Mouse (Mus musculus): ENCODE results near the gene Glrx5.

The Glrx5 gene

GRCm38 (mm10) chr12:105050898-105051297 lies 18.4 kb downstream of the Glrx5 start:
- in situ Hi-C loops (cut with MboI; ENCODE audit: unreplicated experiment in 2 of 2), result loop anchor here (5.0 to 25.0 kb wide), 4 partner anchors 54 to 614 kb away; no protein-coding TSS in a partner anchor

GRCm38 (mm10) chr12:105054041-105054440 lies 21.6 kb downstream of the Glrx5 start:
- in situ Hi-C loops (cut with MboI; ENCODE audit: unreplicated experiment in 2 of 2), result loop anchor here (5.0 to 25.0 kb wide), 4 partner anchors 51 to 617 kb away; no protein-coding TSS in a partner anchor

GRCm38 (mm10) chr12:105055308-105055707 lies 22.8 kb downstream of the Glrx5 start:
- in situ Hi-C loops (cut with MboI; ENCODE audit: unreplicated experiment in 2 of 2), result loop anchor here in 1 of 2 experiments (10.0 to 25.0 kb wide), 3 partner anchors 49 to 618 kb away; no protein-coding TSS in a partner anchor

GRCm38 (mm10) chr12:105060006-105060405 lies 27.5 kb downstream of the Glrx5 start:
- in situ Hi-C loops (cut with MboI; ENCODE audit: unreplicated experiment in 2 of 2), result loop anchor here in 1 of 2 experiments (25.0 kb wide), 1 partner anchor 623 kb away; no protein-coding TSS in a partner anchor

GRCm38 (mm10) chr12:105063201-105064134 lies 31.0 kb downstream of the Glrx5 start:
- in situ Hi-C loops (cut with MboI; ENCODE audit: unreplicated experiment in 2 of 2), result loop anchor here in 1 of 2 experiments (25.0 kb wide), 1 partner anchor 626 kb away; no protein-coding TSS in a partner anchor

- in situ Hi-C loops (cut with MboI; ENCODE audit: unreplicated experiment in 2 of 2), result loop anchor here in 1 of 2 experiments (25.0 kb wide), 1 partner anchor 627 kb away; no protein-coding TSS in a partner anchor
Observed at GRCm38 (mm10) chr12:105064168-105064567, 31.7 kb downstream of the Glrx5 start.

GRCm38 (mm10) chr12:105065119-105065518 lies 32.6 kb downstream of the Glrx5 start:
- in situ Hi-C loops (cut with MboI; ENCODE audit: unreplicated experiment in 2 of 2), result loop anchor here in 1 of 2 experiments (25.0 kb wide), 1 partner anchor 628 kb away; no protein-coding TSS in a partner anchor

GRCm38 (mm10) chr12:105066523-105066922 lies 34.0 kb downstream of the Glrx5 start:
- in situ Hi-C loops (cut with MboI; ENCODE audit: unreplicated experiment in 2 of 2), result loop anchor here in 1 of 2 experiments (25.0 kb wide), 1 partner anchor 629 kb away; no protein-coding TSS in a partner anchor

GRCm38 (mm10) chr12:105068911-105069310 lies 36.4 kb downstream of the Glrx5 start:
- in situ Hi-C loops (cut with MboI; ENCODE audit: unreplicated experiment in 2 of 2), result loop anchor here in 1 of 2 experiments (25.0 kb wide), 1 partner anchor 632 kb away; no protein-coding TSS in a partner anchor

- in situ Hi-C loops (cut with MboI; ENCODE audit: unreplicated experiment in 2 of 2), result loop anchor here in 1 of 2 experiments (25.0 kb wide), 1 partner anchor 636 kb away; no protein-coding TSS in a partner anchor
Observed at GRCm38 (mm10) chr12:105073708-105074107, 41.2 kb downstream of the Glrx5 start.

GRCm38 (mm10) chr12:105075496-105075895 lies 43.0 kb downstream of the Glrx5 start:
- in situ Hi-C loops (cut with MboI; ENCODE audit: unreplicated experiment in 2 of 2), result no loop called here

GRCm38 (mm10) chr12:105076511-105076910 lies 44.0 kb downstream of the Glrx5 start:
- in situ Hi-C loops (cut with MboI; ENCODE audit: unreplicated experiment in 2 of 2), result no loop called here

- in situ Hi-C loops (cut with MboI; ENCODE audit: unreplicated experiment in 2 of 2), result no loop called here
Observed at GRCm38 (mm10) chr12:105077232-105077631, 44.7 kb downstream of the Glrx5 start.

GRCm38 (mm10) chr12:105084171-105084570 lies 51.7 kb downstream of the Glrx5 start:
- in situ Hi-C loops (cut with MboI; ENCODE audit: unreplicated experiment in 2 of 2), result no loop called here

GRCm38 (mm10) chr12:105084816-105085215 lies 52.3 kb downstream of the Glrx5 start:
- in situ Hi-C loops (cut with MboI; ENCODE audit: unreplicated experiment in 2 of 2), result no loop called here

GRCm38 (mm10) chr12:105085296-105085695 lies 52.8 kb downstream of the Glrx5 start:
- in situ Hi-C loops (cut with MboI; ENCODE audit: unreplicated experiment in 2 of 2), result no loop called here

- in situ Hi-C loops (cut with MboI; ENCODE audit: unreplicated experiment in 2 of 2), result no loop called here
Observed at GRCm38 (mm10) chr12:105086781-105087180, 54.3 kb downstream of the Glrx5 start.

- in situ Hi-C loops (cut with MboI; ENCODE audit: unreplicated experiment in 2 of 2), result no loop called here
Observed at GRCm38 (mm10) chr12:105087353-105087752, 54.9 kb downstream of the Glrx5 start.

GRCm38 (mm10) chr12:105089231-105089630 lies 56.7 kb downstream of the Glrx5 start:
- in situ Hi-C loops (cut with MboI; ENCODE audit: unreplicated experiment in 2 of 2), result no loop called here

- in situ Hi-C loops (cut with MboI; ENCODE audit: unreplicated experiment in 2 of 2), result no loop called here
Observed at GRCm38 (mm10) chr12:105091604-105092003, 59.1 kb downstream of the Glrx5 start.
